Comparison of ENCODE assay signal across 10 mouse cellular contexts in genomic region chr5:35624751-35625239, GRCm38 (mm10). TPM values are rescaled to one million over a fixed set of nuclear protein-coding genes. Genes with fewer than 3 reads are reported as not detected.
DNase-seq lines count a peak whose midpoint lies in the region; ATAC-seq lines count a peak whose summit lies in the region.
"Had no signal": no experiment of that assay in that cellular context is flagged by ENCODE, and none has a peak within 500 bp of the region (broad histone marks: within the 10 kb centered on the region; RNA-seq: fewer than 3 reads in every experiment).

No protein-coding gene starts in this region.

- H3K4me3 ChIP-seq in forebrain, embryonic 14.5 days (ENCODE audit: low read depth, low read length), result no peak overlapping the region
- H3K4me3 ChIP-seq: heart, embryonic 13.5 days had no signal

- intact Hi-C loops in heart, postnatal 10 days (cut with DNase I), result no loop called here

- no peaks in the 10 kb centered on the region; the same call in 1 of the 2 replicates for H3K4me1 ChIP-seq in forebrain, embryonic 14.5 days (ENCODE audit: control insufficient read depth, insufficient read depth, low read length)

- no peaks in the 10 kb centered on the region for H3K27me3 ChIP-seq in forebrain, embryonic 14.5 days (replicated peaks; ENCODE audit: control insufficient read depth, insufficient read depth, low read length)

- no peaks in the 10 kb centered on the region for H3K36me3 ChIP-seq in forebrain, embryonic 14.5 days (ENCODE audit: control insufficient read depth, insufficient read depth, low read length)
- H3K36me3 ChIP-seq: heart, embryonic 13.5 days had no signal

- no peak for ATAC-seq in megakaryocyte-erythroid progenitor cell, adult 5-6 weeks (replicated peaks; ENCODE audit: low FRiP score, low TSS enrichment, poor library complexity, severe bottlenecking)
- no peak for ATAC-seq in forebrain, embryonic 14.5 days

- 78% methylated on average over 4 of the region's 4 CpGs for WGBS in forebrain, embryonic 14.5 days

- no peak overlapping the region for H3K27ac ChIP-seq in forebrain, embryonic 14.5 days (ENCODE audit: low read depth, low read length)
- H3K27ac ChIP-seq: heart, embryonic 13.5 days had no signal

- no peak overlapping the region for H3K4me2 ChIP-seq in forebrain, embryonic 14.5 days (ENCODE audit: low read length)
- H3K4me2 ChIP-seq: heart, embryonic 13.5 days had no signal

- no peaks in the 10 kb centered on the region for H3K9me3 ChIP-seq in forebrain, embryonic 14.5 days (replicated peaks; ENCODE audit: control insufficient read depth, low read length)
- H3K9me3 ChIP-seq: heart, embryonic 13.5 days had no signal

- H3K9ac ChIP-seq in forebrain, embryonic 14.5 days (ENCODE audit: low read length), result no peak overlapping the region
- H3K9ac ChIP-seq: heart, embryonic 13.5 days had no signal

- peak; percentile 43 for DNase-seq in adrenal gland, adult 2 months
- DNase-seq in adrenal gland, adult 18-20 months (ENCODE audit: low spot score in 2 of 2), result no peak
- peak; percentile 76 for DNase-seq in adrenal gland, postnatal 14 days
- peak; percentile 85 to 88 for DNase-seq in heart, postnatal 10 days
- peak; percentile 78 for DNase-seq in ovary, adult 18-20 months (ENCODE audit: low spot score)
- DNase-seq in right cerebral cortex, postnatal 4 days, result no peak
- DNase-seq in forebrain, embryonic 14.5 days (ENCODE audit: low spot score), result no peak
- DNase-seq: cerebellum, postnatal 10 days had no signal

RNA-seq across cellular contexts. Expression of gene Acox3, which starts 42.0 kb away (rescaled TPM):
- 10 to 100 TPM; 56.9 to 62.1 TPM for total RNA-seq in adrenal gland, adult 2 months (2021)
- 58.2 and 60.7 TPM in 2 replicates for polyA plus RNA-seq in adrenal gland, adult 2 months (2012; rRNA removed)
- 10 to 100 TPM; 51.0 to 53.6 TPM for total RNA-seq in adrenal gland, adult 18-20 months (2021)
- total RNA-seq in adrenal gland, postnatal 14 days (2021), result 43.9 and 53.2 TPM in 2 replicates
- total RNA-seq in heart, postnatal 10 days (2021), result 10 to 100 TPM; 27.6 to 29.8 TPM
- total RNA-seq in megakaryocyte-erythroid progenitor cell, adult 5-6 weeks (2014; fragmentation: Nextera tagmentation), result 7.9 and 12.4 TPM in 2 replicates
- 5.0 and 20.3 TPM in 2 replicates for total RNA-seq in megakaryocyte-erythroid progenitor cell, adult 5-6 weeks (2017)
- polyA plus RNA-seq in forebrain, embryonic 14.5 days (2014; fragmentation: Nextera tagmentation; extraction: Ambion mirVana), result 14.5 and 15.2 TPM in 2 replicates

RNA-seq across cellular contexts. Expression of gene Trmt44, which starts 49.9 kb away (rescaled TPM):
- 1 to 10 TPM; 4.0 to 6.8 TPM for total RNA-seq in adrenal gland, adult 2 months (2021)
- polyA plus RNA-seq in adrenal gland, adult 2 months (2012; rRNA removed), result 4.1 and 5.4 TPM in 2 replicates
- 1 to 10 TPM; 7.1 to 7.7 TPM for total RNA-seq in adrenal gland, adult 18-20 months (2021)
- total RNA-seq in adrenal gland, postnatal 14 days (2021), result 6.5 and 7.0 TPM in 2 replicates
- total RNA-seq in heart, postnatal 10 days (2021), result 1 to 10 TPM; 3.4 TPM
- total RNA-seq in megakaryocyte-erythroid progenitor cell, adult 5-6 weeks (2014; fragmentation: Nextera tagmentation), result 9.4 and 12.1 TPM in 2 replicates
- 8.0 and 8.4 TPM in 2 replicates for total RNA-seq in megakaryocyte-erythroid progenitor cell, adult 5-6 weeks (2017)
- polyA plus RNA-seq in forebrain, embryonic 14.5 days (2014; fragmentation: Nextera tagmentation; extraction: Ambion mirVana), result 6.1 and 8.3 TPM in 2 replicates

RNA-seq across cellular contexts. Expression of gene Htra3, which starts 54.8 kb away (rescaled TPM):
- total RNA-seq in adrenal gland, adult 2 months (2021), result 10 to 100 TPM; 23.8 to 58.0 TPM
- 162 and 311 TPM in 2 replicates for polyA plus RNA-seq in adrenal gland, adult 2 months (2012; rRNA removed)
- 10 to 100 TPM; 26.0 to 78.7 TPM for total RNA-seq in adrenal gland, adult 18-20 months (2021)
- total RNA-seq in adrenal gland, postnatal 14 days (2021), result 49.7 TPM in 2 replicates
- 10 to 100 TPM; 69.0 to 86.6 TPM for total RNA-seq in heart, postnatal 10 days (2021)
- not detected in 2 replicates for total RNA-seq in megakaryocyte-erythroid progenitor cell, adult 5-6 weeks (2014; fragmentation: Nextera tagmentation)
- total RNA-seq in megakaryocyte-erythroid progenitor cell, adult 5-6 weeks (2017), result not detected in 2 replicates
- polyA plus RNA-seq in forebrain, embryonic 14.5 days (2014; fragmentation: Nextera tagmentation; extraction: Ambion mirVana), result 7.8 and 10.0 TPM in 2 replicates

Comparison
In these comparisons a context has a peak if more than half of its experiments do, and no peak if none do; other contexts are left out.
1. DNase-seq: peak in adrenal gland, adult 2 months (single experiment), adrenal gland, postnatal 14 days (single experiment), heart, postnatal 10 days (2 of 2) and ovary, adult 18-20 months (single experiment); none in adrenal gland, adult 18-20 months (0 of 2), right cerebral cortex, postnatal 4 days (single experiment) and forebrain, embryonic 14.5 days (single experiment).
2. RNA of gene Htra3, which starts 54.8 kb away (total RNA-seq): 69.0 to 86.6 TPM in heart, postnatal 10 days, 26.0 to 78.7 TPM in adrenal gland, adult 18-20 months, 23.8 to 58.0 TPM in adrenal gland, adult 2 months and 49.7 TPM in adrenal gland, postnatal 14 days; not detected in megakaryocyte-erythroid progenitor cell, adult 5-6 weeks; every median in the first group is over 10 times any median in the second.